13 mouse cellular contexts compared by ENCODE assay signal in genomic region chr3:122445696-122446095, GRCm38 (mm10).
"Had no signal": no experiment of that assay in that cellular context is flagged by ENCODE, and none has a peak within 500 bp of the region (broad histone marks: within the 10 kb centered on the region; RNA-seq: fewer than 3 reads in every experiment).

No protein-coding gene starts in this region.

- DNase-seq: gastrocnemius, postnatal 14 days; gastrocnemius, postnatal 36 days; heart, adult 11 months; heart, adult 2 months; heart, postnatal 14 days; heart, postnatal 36 days; kidney, adult 11 months; kidney, adult 2 months; kidney, adult 9 months; kidney, postnatal 10 days; kidney, postnatal 36 days; layer of hippocampus, adult 9-11 months; layer of hippocampus, postnatal 36 days had no signal
